Mouse (Mus musculus) limb, embryonic 11.5 days (tissue): ENCODE results near the gene Rabgap1l. TPM values are rescaled to one million over a fixed set of nuclear protein-coding genes. Genes with fewer than 3 reads are reported as not detected.

Experiments
- ATAC-seq: fragments of 200-750 bp; cut with Nextera tagmentation; 2 replicates; pipeline ENCODE4 v1.8.0; 2017; ENCODE audit warnings: low read depth; ENCODE audit not compliant: insufficient number of reproducible peaks, low FRiP score, low TSS enrichment
- DNase-seq: peaks from one replicate; pipeline ENCODE4 v3.0.0-alpha.2; 2015; ENCODE audit warnings: low spot score
- H3K27ac ChIP-seq: fragments of 300-500 bp; sonication (generic); replicated peaks from 2 replicates; pipeline ENCODE4 v1.5.1; 2014; ENCODE audit warnings: low read depth, mild to moderate bottlenecking, low read length
- H3K27me3 ChIP-seq: fragments of 300-500 bp; sonication (generic); 2 replicates; pipeline ENCODE4 v1.6.1; 2014; ENCODE audit warnings: mild to moderate bottlenecking, low read length, mixed read lengths; ENCODE audit not compliant: control insufficient read depth, insufficient read depth
- H3K36me3 ChIP-seq: fragments of 300-500 bp; sonication (generic); 2 replicates; pipeline ENCODE4 v1.6.1; 2014; ENCODE audit warnings: mild to moderate bottlenecking, low read length, moderate library complexity, mixed read lengths; ENCODE audit not compliant: control insufficient read depth, insufficient read depth
- H3K4me1 ChIP-seq: fragments of 300-500 bp; sonication (generic); 2 replicates; pipeline ENCODE4 v1.6.1; 2014; ENCODE audit warnings: low read length, mixed read lengths; ENCODE audit not compliant: control insufficient read depth, insufficient read depth
- H3K4me2 ChIP-seq: fragments of 300-500 bp; sonication (generic); 2 replicates; pipeline ENCODE4 v1.6.1; 2014; ENCODE audit warnings: low read depth, mild to moderate bottlenecking, moderate library complexity; ENCODE audit not compliant: severe bottlenecking
- H3K4me3 ChIP-seq: fragments of 300-500 bp; sonication (generic); 2 replicates; pipeline ENCODE4 v1.5.1; 2014; ENCODE audit warnings: low read depth, low read length
- H3K9ac ChIP-seq: fragments of 300-500 bp; sonication (generic); 2 replicates; pipeline ENCODE4 v1.6.1; 2014; ENCODE audit warnings: mild to moderate bottlenecking, low read length
- H3K9me3 ChIP-seq: fragments of 300-500 bp; sonication (generic); 2 replicates; pipeline ENCODE4 v1.6.1; 2016; ENCODE audit warnings: low read length; ENCODE audit not compliant: control insufficient read depth
- WGBS: fragments of 180-500 bp; shearing (Covaris S2); extraction: QIAGEN DNeasy Blood & Tissue Kit; methylation state at CpG from one replicate; pipeline ENCODE4 v1.1.7; 2014; 5-methylcytosine and 5-hydroxymethylcytosine counted together
- polyA plus RNA-seq: library from polyadenylated mRNA; unstranded; fragments of >200 nt; fragmentation: Nextera tagmentation; extraction: Ambion mirVana; gene quantifications from 2 replicates; pipeline ENCODE4 v1.2.1, GENCODE M21; 2014

Gene Rabgap1l
- polyA plus RNA-seq, 1 experiment from 2014 or later: 14.3 TPM

- WGBS: 76% methylated on average over 4 of the region's 4 CpGs
- no peak overlapping the region for H3K4me3 ChIP-seq
- no peaks in the 10 kb centered on the region for H3K36me3 ChIP-seq
- no peaks in the 10 kb centered on the region for H3K9me3 ChIP-seq
- H3K4me1 ChIP-seq: peaks cover 3% of the 10 kb centered on the region; the same call in 1 of the 2 replicates
- ATAC-seq (no peak), DNase-seq (no peak)
- no peak overlapping the region for H3K4me2 ChIP-seq
- no peaks in the 10 kb centered on the region for H3K27me3 ChIP-seq
- H3K27ac ChIP-seq: no peak overlapping the region
- H3K9ac ChIP-seq: no peak overlapping the region
Observed at GRCm38 (mm10) chr1:160594066-160594465, 198.9 kb downstream of the Rabgap1l start.

GRCm38 (mm10) chr1:160588911-160589590 lies 204.0 kb downstream of the Rabgap1l start:
- no peak for DNase-seq
- no peaks in the 10 kb centered on the region for H3K4me1 ChIP-seq
- no peak overlapping the region for H3K9ac ChIP-seq
- no peaks in the 10 kb centered on the region for H3K9me3 ChIP-seq
- H3K4me3 ChIP-seq: no peak overlapping the region
- no peaks in the 10 kb centered on the region for H3K27me3 ChIP-seq
- 90% methylated on average over 4 of the region's 4 CpGs for WGBS
- no peaks in the 10 kb centered on the region for H3K36me3 ChIP-seq
- no peak overlapping the region for H3K4me2 ChIP-seq
- ATAC-seq: no peak
- H3K27ac ChIP-seq: no peak overlapping the region

DNA sequence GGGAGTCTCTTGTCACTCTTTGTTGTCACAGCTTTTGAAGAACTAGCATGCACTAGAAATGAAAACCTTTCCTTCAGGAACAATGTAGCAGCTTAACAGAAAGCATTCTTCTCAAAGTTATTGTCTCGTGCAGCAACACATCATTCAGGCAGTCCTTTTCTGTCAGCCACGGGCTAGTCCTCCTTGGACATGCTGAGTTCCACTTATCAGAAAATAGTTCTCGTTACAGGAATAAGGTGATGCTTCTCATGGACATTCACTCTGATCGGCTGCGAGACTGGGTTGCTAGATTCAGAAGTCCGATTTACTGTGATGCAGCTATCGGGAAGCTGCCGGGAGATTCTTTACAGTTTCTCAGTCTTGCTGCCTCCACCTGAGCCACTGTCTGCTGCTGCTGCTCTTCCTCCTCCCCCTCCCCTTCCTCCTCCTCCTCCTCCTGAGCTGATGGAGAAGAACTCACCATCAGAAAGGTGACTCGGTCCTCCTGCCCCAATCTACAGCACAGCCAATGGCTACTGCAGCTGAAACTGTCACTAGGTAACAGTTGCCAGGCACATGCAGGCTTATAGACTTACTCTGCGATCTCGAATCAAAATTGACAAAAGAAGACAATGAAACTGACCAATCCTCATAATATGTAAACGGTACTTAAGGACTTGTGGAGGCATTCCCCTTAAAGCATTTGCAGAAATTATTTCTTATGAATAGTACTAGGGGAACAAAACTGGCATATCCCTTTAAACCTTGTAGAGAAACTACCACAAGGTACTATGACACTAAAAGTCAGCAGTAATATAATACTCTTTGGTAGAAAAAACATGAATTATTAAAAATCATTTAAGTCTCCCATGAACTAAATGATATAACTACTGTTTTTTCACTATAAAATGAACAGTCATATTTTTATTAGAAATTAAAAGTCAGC lies 213.4 kb downstream of the Rabgap1l start:
- Histone ChIP-seq H3K4me1 (no peaks in the 10 kb centered on the region), H3K36me3 (no peaks in the 10 kb centered on the region), H3K4me2 (no peak overlapping the region), H3K27me3 (no peaks in the 10 kb centered on the region), H3K27ac (no peak overlapping the region), H3K4me3 (no peak overlapping the region), H3K9ac (no peak overlapping the region), H3K9me3 (no peaks in the 10 kb centered on the region)
- no peak for DNase-seq
- no peak for ATAC-seq
- 80% methylated on average over 12 of the region's 12 CpGs for WGBS

DNA sequence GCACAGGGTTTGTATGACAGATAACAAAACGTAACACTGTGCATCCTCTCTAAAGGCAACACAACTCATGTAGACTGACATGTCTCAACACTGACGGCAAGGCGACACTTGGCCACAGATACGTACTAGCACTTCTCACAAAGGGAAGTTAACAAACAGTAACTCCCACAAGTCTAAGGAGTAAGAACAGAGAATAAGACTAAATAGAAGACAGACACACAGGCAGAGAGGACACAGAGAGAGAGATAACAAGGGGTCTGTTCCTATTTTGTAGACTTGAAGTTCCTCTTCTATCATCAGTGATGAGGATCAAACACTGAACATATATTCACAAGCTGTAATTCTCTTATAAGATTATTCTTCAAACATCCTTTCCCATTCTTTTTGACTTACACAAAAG lies 216.9 kb downstream of the Rabgap1l start:
- no peak overlapping the region for H3K4me2 ChIP-seq
- no peak overlapping the region for H3K9ac ChIP-seq
- no peak for ATAC-seq
- no peaks in the 10 kb centered on the region for H3K4me1 ChIP-seq
- DNase-seq: no peak
- H3K27ac ChIP-seq: no peak overlapping the region
- H3K36me3 ChIP-seq: no peaks in the 10 kb centered on the region
- H3K4me3 ChIP-seq: no peak overlapping the region
- H3K9me3 ChIP-seq: no peaks in the 10 kb centered on the region
- no peaks in the 10 kb centered on the region for H3K27me3 ChIP-seq
- 87% methylated on average over 4 of the region's 4 CpGs for WGBS

GRCm38 (mm10) chr1:160574039-160574438 lies 219.0 kb downstream of the Rabgap1l start:
- no peaks in the 10 kb centered on the region for H3K4me1 ChIP-seq
- H3K4me2 ChIP-seq: no peak overlapping the region
- 75% methylated on average over 4 of the region's 4 CpGs for WGBS
- no peak for DNase-seq
- H3K27ac ChIP-seq: no peak overlapping the region
- no peak overlapping the region for H3K9ac ChIP-seq
- no peak overlapping the region for H3K4me3 ChIP-seq
- H3K36me3 ChIP-seq: no peaks in the 10 kb centered on the region
- H3K27me3 ChIP-seq: no peaks in the 10 kb centered on the region
- H3K9me3 ChIP-seq: no peaks in the 10 kb centered on the region
- no peak for ATAC-seq

GRCm38 (mm10) chr1:160566458-160566857 lies 226.6 kb downstream of the Rabgap1l start:
- WGBS: 32% methylated on average over 4 of the region's 4 CpGs
- H3K27me3 ChIP-seq: no peaks in the 10 kb centered on the region
- H3K4me2 ChIP-seq: no peak overlapping the region
- DNase-seq: no peak
- H3K27ac ChIP-seq: no peak overlapping the region
- H3K9ac ChIP-seq: no peak overlapping the region
- ATAC-seq: no peak
- H3K4me1 ChIP-seq: no peaks in the 10 kb centered on the region
- no peaks in the 10 kb centered on the region for H3K36me3 ChIP-seq
- H3K9me3 ChIP-seq: no peaks in the 10 kb centered on the region
- no peak overlapping the region for H3K4me3 ChIP-seq

- H3K4me3 ChIP-seq: no peak overlapping the region
- 53% methylated on average over 1 of the region's 1 CpGs for WGBS
- no peak for ATAC-seq
- H3K4me2 ChIP-seq: no peak overlapping the region
- no peaks in the 10 kb centered on the region for H3K27me3 ChIP-seq
- H3K27ac ChIP-seq: no peak overlapping the region
- H3K9ac ChIP-seq: no peak overlapping the region
- no peaks in the 10 kb centered on the region for H3K9me3 ChIP-seq
- H3K4me1 ChIP-seq: no peaks in the 10 kb centered on the region
- H3K36me3 ChIP-seq: no peaks in the 10 kb centered on the region
- DNase-seq: no peak
Observed at GRCm38 (mm10) chr1:160561381-160561780, 231.6 kb downstream of the Rabgap1l start.

DNA sequence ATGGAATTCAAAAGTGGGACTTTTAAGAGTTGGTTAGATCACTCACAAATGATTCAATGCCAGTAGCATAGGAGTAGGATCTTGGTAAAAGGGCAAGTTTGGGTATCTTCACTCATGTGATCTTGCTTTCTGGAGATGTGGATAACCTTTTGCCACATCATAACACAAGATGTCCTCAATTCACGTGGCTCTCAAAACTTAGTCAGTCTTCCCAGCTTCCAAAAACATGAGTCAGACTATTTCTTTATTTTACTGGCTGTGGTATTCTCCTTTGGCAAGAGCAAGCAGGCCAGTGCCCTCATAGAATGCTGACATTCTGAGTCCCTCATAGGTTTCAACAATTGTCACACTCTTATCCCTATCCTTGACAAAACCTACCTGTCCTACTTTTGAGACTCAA lies 242.4 kb downstream of the Rabgap1l start:
- 94% methylated on average over 1 of the region's 1 CpGs for WGBS

More for the DNA sequence above, 242.4 kb downstream of the Rabgap1l start:
- H3K27ac ChIP-seq: no peak overlapping the region
- no peak overlapping the region for H3K4me2 ChIP-seq
- H3K27me3 ChIP-seq: no peaks in the 10 kb centered on the region
- H3K9ac ChIP-seq: no peak overlapping the region
- H3K9me3 ChIP-seq: no peaks in the 10 kb centered on the region
- H3K36me3 ChIP-seq: no peaks in the 10 kb centered on the region
- H3K4me3 ChIP-seq: no peak overlapping the region
- H3K4me1 ChIP-seq: no peaks in the 10 kb centered on the region
- no peak for DNase-seq
- no peak for ATAC-seq
